Mouse (Mus musculus) megakaryocyte, adult 5-6 weeks (primary cell): ENCODE results near the gene Frmd6. TPM values are rescaled to one million over a fixed set of nuclear protein-coding genes. Genes with fewer than 3 reads are reported as not detected.

Experiments used
- total RNA-seq, 2 experiments: library from RNA; stranded (forward) in 1 of 2; stranded (reverse) in 1 of 2; fragments of 153-499, 151-499 nt in 1 of 2; fragments of 221-1000, 200-1000 nt in 1 of 2; gene quantifications; 2 replicates each; pipeline versions ENCODE4 v1.2.3 to v1.2.4; 2015 to 2017

Frmd6 gene
- total RNA-seq, 2 experiments from 2014 or later = 0.69 to 1.0 TPM

Other genes with a start within 250 kb of the Frmd6 start
- 109 and 153 TPM in 2 replicates for gene Actr10, start 112.3 kb downstream of the Frmd6 start, total RNA-seq (2015)
- 54.0 and 81.4 TPM in 2 replicates for gene Actr10, start 112.3 kb downstream of the Frmd6 start, total RNA-seq (2017)
- 302 and 324 TPM in 2 replicates for gene Psma3, start 149.1 kb downstream of the Frmd6 start, total RNA-seq (2015)
- 246 and 252 TPM in 2 replicates for gene Psma3, start 149.1 kb downstream of the Frmd6 start, total RNA-seq (2017)
- gene Arid4a, start 190.5 kb downstream of the Frmd6 start, total RNA-seq (2015) = 42.4 and 45.0 TPM in 2 replicates
- gene Arid4a, start 190.5 kb downstream of the Frmd6 start, total RNA-seq (2017) = 74.6 and 79.6 TPM in 2 replicates